Mouse (Mus musculus): Measurements from ENCODE around the gene Cmtm4.

GRCm38 (mm10) chr8:104394801-104395702, 555 bp downstream of the Cmtm4 start:
- TF ChIP-seq POLR2A (IDR thresholded peaks at IDR 0.05; ENCODE audit: borderline replicate concordance, insufficient read depth, low read length): no peak
- TF ChIP-seq CTCF (IDR thresholded peaks at IDR 0.05; ENCODE audit: borderline replicate concordance, insufficient read depth, low read depth, low read length): no peak
